Mouse (Mus musculus) ES-E14 (cell line): ENCODE measurements around the gene Olfr54.

Experiments used
- CHD2 ChIP-seq: IDR thresholded peaks from 2 replicates; pipeline ENCODE4 v1.6.1; 2014; ENCODE audit warnings: mild to moderate bottlenecking, low read depth, low read length, inconsistent platforms
- HCFC1 ChIP-seq: IDR thresholded peaks from 2 replicates; pipeline ENCODE4 v1.6.1; 2012; ENCODE audit warnings: low read length, inconsistent platforms, borderline replicate concordance; ENCODE audit not compliant: insufficient read depth
- MAFK ChIP-seq: IDR thresholded peaks from 2 replicates; pipeline ENCODE4 v1.6.1; 2014; ENCODE audit warnings: mild to moderate bottlenecking, low read depth, low read length, inconsistent platforms; ENCODE audit not compliant: insufficient read depth
- ZC3H11A ChIP-seq: IDR thresholded peaks from 2 replicates; pipeline ENCODE4 v1.6.1; 2012; ENCODE audit warnings: low read depth, mild to moderate bottlenecking, inconsistent platforms, low read length, borderline replicate concordance
- ZNF384 ChIP-seq: IDR thresholded peaks from 2 replicates; pipeline ENCODE4 v1.6.1; 2012; ENCODE audit warnings: low read depth, low read length, inconsistent platforms

DNA sequence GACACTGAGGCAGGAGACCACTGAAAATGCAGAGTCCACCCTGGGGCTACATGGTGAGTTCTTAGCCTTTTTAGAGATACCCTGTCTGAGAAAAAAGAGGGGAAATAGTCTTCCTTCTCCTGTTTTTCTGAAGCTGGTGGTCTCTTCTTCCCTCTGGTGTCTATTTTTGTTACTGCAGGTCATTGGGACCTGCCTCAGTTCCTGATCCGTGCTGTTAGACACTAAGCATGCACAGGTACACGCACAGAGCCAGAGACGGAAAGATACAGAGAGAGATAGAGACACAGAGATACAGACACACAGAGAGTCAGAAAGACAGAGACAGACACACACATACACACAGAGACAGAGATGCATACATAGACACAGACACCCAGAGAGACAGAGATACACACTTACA lies 39.2 kb downstream of the Olfr54 start:
- TF ChIP-seq ZC3H11A (peak; percentile 66; the same call in 1 of the 2 replicates), ZNF384 (no peak), HCFC1 (no peak), MAFK (no peak), CHD2 (no peak)
